Mouse (Mus musculus): ENCODE data around the gene H2-Ke6.

H2-Ke6 gene

GRCm38 (mm10) chr17:33994959-33995358 lies 32.9 kb downstream of the H2-Ke6 start:
- no peak for DNase-seq

DNA sequence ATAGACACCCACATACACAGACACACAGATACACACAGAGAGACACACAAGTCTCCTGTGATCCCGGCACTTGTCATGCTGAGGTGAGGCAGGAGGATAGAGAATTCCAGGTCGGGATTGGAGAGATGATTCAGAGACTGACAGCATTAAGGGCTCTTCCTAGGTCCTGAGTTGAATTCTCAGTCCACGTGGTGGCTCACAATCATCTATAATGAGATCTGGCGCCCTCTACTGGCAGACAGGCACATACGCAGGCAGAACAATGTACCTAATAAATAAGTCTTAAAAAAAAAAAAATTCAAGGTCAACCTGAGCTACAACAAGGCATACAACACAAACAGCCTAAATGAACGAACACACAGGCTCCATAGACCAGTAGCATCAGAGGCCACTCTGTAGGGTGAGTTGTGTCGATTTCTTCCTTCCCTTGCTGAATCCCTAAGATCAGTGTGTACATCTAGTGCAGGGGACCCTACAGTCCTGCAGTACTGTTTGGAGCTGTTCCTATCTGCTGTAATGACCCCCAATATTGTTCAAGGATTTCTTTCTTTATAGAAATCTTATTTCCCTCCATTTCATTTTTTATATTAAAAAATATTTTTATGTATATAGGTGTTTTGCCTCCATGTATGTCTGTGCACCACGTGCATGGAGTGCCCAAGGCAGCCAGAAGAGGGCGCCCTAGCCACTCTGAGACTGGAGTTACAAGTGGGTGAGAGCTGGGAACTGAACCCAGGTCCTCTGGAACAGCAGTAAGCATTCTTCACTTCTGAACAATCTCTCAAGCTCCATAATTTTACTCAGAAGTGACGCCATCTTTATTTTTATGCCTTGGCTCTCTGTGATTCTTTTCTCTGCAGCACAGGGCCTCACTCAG lies 35.8 kb downstream of the H2-Ke6 start:
- peak; percentile 79 for DNase-seq

DNA sequence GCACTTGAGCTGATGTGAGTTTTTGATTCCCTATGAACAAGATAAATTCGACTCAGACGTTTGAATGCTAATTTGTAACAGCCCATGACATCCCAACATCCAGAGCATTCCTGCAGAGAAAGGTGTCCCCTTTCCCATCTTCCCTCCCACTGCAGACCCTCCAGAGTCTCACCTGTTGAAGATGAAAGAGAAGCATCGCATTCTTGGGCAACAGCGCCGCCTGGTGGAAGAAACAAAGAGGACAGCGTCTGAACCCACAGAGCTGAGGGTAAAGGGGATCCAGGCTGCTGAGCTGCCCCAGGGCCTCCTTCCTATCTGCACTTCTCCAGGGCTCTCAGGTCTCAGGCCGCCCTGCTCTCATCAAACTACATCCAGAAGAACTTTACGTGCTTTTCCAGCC lies 45.7 kb downstream of the H2-Ke6 start:
- peak; percentile 76 for DNase-seq

DNA sequence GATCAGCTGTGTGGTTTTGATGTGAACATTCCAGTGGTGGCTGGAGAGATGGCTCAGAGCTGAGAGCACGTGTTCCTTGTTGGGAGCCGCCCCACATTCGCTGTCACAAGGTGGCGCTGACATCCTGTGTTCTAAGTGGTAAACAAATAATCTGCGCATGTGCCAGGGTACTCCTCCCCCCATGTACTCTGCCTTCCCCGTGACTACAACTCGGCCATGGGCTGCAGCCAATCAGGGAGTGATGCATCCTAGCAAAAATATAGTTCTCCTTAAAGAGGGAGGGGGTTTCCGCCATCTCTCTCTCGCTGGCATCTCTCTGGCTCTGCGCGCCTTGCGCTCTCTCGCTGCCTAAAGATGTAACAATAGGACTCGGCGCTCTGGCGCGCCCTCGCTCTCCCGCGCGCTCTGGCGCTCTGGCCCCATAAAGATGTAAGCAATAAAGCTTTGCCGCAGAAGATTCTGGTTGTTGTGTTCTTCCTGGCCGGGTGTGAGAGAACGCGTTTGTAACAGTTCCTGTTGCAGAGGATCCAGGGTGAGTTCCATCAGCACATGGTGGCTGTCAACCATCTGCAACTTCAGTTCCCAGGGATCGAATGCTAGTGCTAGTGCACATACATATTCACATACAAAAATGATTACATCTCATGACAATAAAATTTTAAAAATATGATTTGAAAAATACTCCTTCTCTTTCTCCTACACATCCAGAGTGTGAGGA lies 46.5 kb downstream of the H2-Ke6 start:
- peak; percentile 87 for DNase-seq

DNA sequence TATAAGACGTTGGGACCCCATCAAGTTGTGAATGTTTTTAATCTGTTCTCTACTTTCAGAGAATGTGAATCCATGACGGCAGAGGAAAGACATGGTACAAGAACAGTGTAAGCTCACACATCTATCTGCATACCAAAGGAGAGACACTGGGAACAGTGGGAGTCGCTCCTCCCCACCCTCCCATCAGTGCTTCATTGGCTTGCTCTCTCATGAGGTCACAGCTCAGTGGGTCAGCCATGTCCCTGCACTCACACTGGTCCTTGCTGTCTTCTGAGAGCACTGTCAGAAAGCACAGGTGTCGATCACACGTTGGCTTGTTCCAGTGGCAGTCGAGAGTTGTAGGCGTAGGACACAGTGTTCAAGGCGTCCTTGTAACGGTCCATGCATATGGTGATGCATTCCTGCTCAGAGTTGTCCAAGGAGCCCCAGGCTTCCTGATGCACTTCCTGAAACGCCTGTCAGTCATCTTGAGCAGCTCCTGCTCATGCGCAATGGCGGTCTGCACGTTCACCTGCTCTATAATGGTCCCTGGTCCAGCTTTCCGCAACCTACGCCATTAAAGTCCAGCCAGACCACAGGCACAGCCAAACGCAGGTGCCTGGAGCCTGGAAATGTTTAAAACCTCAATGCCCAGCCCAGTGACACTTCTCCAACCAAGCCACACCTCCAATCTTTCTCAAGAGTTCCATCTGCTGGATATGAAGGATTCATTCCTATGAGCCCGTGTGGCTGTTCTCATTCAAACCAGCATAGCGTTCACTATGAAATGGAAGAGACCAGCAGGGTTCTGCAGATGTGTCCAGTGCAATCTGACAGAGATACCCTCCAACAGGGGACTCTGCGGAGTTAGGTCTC lies 47.5 kb downstream of the H2-Ke6 start:
- DNase-seq: no peak

GRCm38 (mm10) chr17:33979512-33980050 lies 48.3 kb downstream of the H2-Ke6 start:
- DNase-seq: no peak

DNA sequence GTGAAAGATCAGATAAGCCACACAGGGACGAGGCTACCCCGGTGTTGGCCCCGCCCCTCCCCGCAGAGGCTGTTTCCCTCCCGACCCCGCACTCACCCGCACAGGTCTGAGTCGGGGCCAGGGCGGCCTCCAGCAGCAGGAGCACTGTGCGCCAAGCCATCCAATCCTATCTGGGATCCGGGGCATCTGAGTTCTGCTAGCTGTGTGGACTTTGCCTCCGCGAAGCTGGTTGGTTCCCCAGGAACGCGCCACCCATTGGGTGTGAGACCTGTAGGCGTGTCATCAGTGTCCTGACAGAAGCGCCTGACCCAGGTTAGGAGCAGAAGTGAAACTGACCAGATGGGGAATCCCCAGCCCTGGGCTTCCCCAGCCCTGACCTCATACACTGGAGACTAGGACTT lies 49.2 kb downstream of the H2-Ke6 start:
- DNase-seq: peak; percentile 74

GRCm38 (mm10) chr17:33977861-33978557 lies 49.9 kb downstream of the H2-Ke6 start:
- no peak for DNase-seq
